Mouse (Mus musculus) liver, adult 2 months (tissue): ENCODE results near the gene Mansc4.

Experiments used
- CTCF ChIP-seq: fragments of 200-500 bp; IDR thresholded peaks from 2 replicates; pipeline ENCODE4 v1.5.1; 2011; ENCODE audit warnings: low read depth, low read length, control low read depth
- POLR2A ChIP-seq: fragments of 200-500 bp; IDR thresholded peaks from 2 replicates; pipeline ENCODE4 v1.6.1; 2011; ENCODE audit warnings: low read length, control low read depth; ENCODE audit not compliant: insufficient read depth; ENCODE audit errors: extremely low read depth

GRCm38 (mm10) chr6:147105529-147105928, 18.7 kb upstream of the Mansc4 start:
- TF ChIP-seq POLR2A (no peak), CTCF (no peak)
